Mouse (Mus musculus) stomach, embryonic 14.5 days (tissue): ENCODE data around the gene Lmtk3. TPM values are rescaled to one million over a fixed set of nuclear protein-coding genes. Genes with fewer than 3 reads are reported as not detected.

Experiments used
- ATAC-seq: fragments of 200-750 bp; cut with Nextera tagmentation; 2 replicates; pipeline ENCODE4 v1.8.0; 2017; ENCODE audit warnings: low read depth, moderate TSS enrichment; ENCODE audit not compliant: insufficient number of reproducible peaks, insufficient read depth, low FRiP score
- H3K27ac ChIP-seq: fragments of 300-500 bp; sonication (generic); 2 replicates; pipeline ENCODE4 v1.5.1; 2014; ENCODE audit warnings: mild to moderate bottlenecking, low read length, moderate library complexity, mixed read lengths
- H3K27me3 ChIP-seq: fragments of 300-500 bp; sonication (generic); 2 replicates; pipeline ENCODE4 v1.6.1; 2014; ENCODE audit warnings: low read length, control low read depth, mixed read lengths; ENCODE audit not compliant: control insufficient read depth, insufficient read depth
- H3K36me3 ChIP-seq: fragments of 300-500 bp; sonication (generic); 2 replicates; pipeline ENCODE4 v1.6.1; 2014; ENCODE audit warnings: mild to moderate bottlenecking, control low read depth, low read length, moderate library complexity, mixed read lengths; ENCODE audit not compliant: control insufficient read depth, insufficient read depth
- H3K4me1 ChIP-seq: fragments of 300-500 bp; sonication (generic); 2 replicates; pipeline ENCODE4 v1.6.1; 2014; ENCODE audit warnings: low read length, control low read depth, mixed read lengths; ENCODE audit not compliant: control insufficient read depth, insufficient read depth
- H3K4me2 ChIP-seq: fragments of 300-500 bp; sonication (generic); replicated peaks from 2 replicates; pipeline ENCODE4 v1.6.1; 2014; ENCODE audit warnings: low read depth, low read length, control low read depth
- H3K4me3 ChIP-seq: fragments of 300-500 bp; sonication (generic); 2 replicates; pipeline ENCODE4 v1.5.1; 2014; ENCODE audit warnings: low read depth, low read length, control low read depth
- H3K9ac ChIP-seq: fragments of 300-500 bp; sonication (generic); replicated peaks from 2 replicates; pipeline ENCODE4 v1.6.1; 2014; ENCODE audit warnings: low read depth, mild to moderate bottlenecking, control low read depth, low read length, moderate library complexity, mixed read lengths
- H3K9me3 ChIP-seq: fragments of 300-500 bp; sonication (generic); 2 replicates; pipeline ENCODE4 v1.6.1; 2016; ENCODE audit warnings: low read depth, low read length, control low read depth; ENCODE audit not compliant: control insufficient read depth
- WGBS: fragments of 180-500 bp; shearing (Covaris S2); extraction: QIAGEN DNeasy Blood & Tissue Kit; methylation state at CpG from one replicate; pipeline ENCODE4 v1.1.7; 2014; 5-methylcytosine and 5-hydroxymethylcytosine counted together
- polyA plus RNA-seq: library from polyadenylated mRNA; unstranded; fragments of >200 nt; fragmentation: Nextera tagmentation; extraction: Ambion mirVana; gene quantifications from 2 replicates; pipeline ENCODE4 v1.2.1, GENCODE M21; 2014

Gene Lmtk3
- polyA plus RNA-seq: 2.5 and 3.3 TPM in 2 replicates

DNA sequence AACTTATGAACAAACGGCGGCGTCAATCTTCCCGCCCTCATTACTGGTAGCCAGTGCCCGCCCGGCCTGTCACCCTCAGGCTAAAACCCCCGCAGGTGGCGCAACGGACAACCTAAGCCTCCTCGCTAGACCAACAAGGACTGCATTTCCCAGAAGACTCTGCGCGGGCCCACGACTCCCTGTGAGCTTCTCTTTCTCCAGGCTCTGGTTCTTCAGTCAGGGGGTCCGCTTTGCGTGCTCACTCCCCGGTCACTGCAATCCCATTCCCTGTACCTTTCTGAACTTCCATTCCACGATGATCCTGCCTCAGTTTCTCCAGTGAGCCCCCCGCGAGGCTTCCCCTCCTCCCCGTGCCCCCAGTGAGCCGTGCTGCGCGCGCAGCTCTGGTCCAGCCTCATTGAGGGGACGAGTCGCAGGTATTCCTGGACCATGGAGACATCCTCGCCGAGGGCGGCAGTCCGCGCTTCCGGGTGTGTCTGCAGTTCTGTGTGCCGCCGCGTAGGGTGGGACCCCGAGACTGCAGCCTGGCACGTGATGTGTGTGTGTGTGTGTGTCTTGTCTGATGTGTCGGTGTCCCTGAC is at the start of gene Lmtk3:
TSS of gene Lmtk3 (plus strand) at position 228 of the 581 bp plus-strand sequence.
- under 1% methylated on average over 38 of the region's 38 CpGs for WGBS
- no peak within 1 kb of the TSS for H3K27ac ChIP-seq
- peak; percentile 53; the same call in 1 of the 2 replicates for ATAC-seq
- H3K4me3 ChIP-seq: peak within 1 kb of the TSS; percentile 42
- H3K9ac ChIP-seq: peak within 1 kb of the TSS; percentile 31
- H3K4me2 ChIP-seq: peak within 1 kb of the TSS; percentile 84
- no peaks in the 10 kb centered on the region for H3K9me3 ChIP-seq
- peaks cover 24% of the 10 kb centered on the region for H3K4me1 ChIP-seq
- H3K36me3 ChIP-seq: no peaks in the 10 kb centered on the region
- no peaks in the 10 kb centered on the region for H3K27me3 ChIP-seq

DNA sequence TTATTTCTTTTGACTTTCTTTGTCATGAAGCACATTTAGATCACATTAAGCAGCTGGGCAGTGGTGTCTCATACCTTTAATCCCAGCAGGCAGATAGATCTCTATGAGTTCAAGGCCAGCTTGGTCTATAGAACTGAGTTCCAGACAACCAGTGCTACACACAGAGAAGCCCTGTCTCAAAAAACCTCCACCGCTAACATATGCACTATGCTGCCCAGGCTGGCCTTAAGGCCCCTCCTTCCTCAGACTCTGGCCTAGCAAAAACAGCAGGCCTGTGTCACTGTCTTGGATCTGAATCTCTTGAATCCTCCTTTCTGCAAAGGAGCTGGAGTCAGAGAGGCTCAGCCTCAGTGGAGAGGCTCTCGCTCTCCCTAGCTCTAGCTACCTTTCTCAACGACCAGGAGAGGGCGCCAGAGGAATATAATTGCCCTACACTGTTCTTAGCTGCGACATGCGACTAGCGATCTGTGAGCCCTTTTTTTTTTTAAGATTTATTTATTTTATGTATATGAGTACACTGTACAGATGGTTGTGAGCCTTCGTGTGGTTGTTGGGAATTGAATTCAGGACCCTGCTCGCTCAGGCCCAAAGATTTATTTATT is 44.3 kb upstream of the Lmtk3 start:
- Histone ChIP-seq H3K9me3 (no peaks in the 10 kb centered on the region), H3K36me3 (no peaks in the 10 kb centered on the region), H3K4me3 (no peak overlapping the region), H3K27me3 (no peaks in the 10 kb centered on the region), H3K27ac (no peak overlapping the region), H3K4me2 (no peak overlapping the region), H3K4me1 (no peaks in the 10 kb centered on the region), H3K9ac (no peak overlapping the region)
- ATAC-seq: peak; percentile 82
- 6% methylated on average over 9 of the region's 9 CpGs for WGBS

DNA sequence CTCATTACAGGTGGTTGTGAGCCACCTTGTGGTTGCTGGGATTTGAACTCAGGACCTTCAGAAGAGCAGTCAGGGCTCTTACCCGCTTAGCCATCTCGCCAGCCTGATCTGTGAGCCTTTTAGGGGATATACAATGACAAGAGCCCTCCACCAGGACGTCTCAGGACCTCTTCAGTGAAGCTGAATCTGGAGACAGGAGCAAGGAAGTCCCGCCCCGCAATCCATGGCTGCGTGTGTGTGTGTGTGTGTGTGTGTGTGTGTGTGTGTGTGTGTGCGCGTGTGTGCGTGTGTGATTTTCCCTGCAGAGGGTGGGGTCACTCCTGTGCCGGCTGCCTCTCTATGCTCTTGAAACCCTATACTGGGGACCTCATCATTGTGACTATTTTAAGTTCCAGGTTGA is 43.7 kb upstream of the Lmtk3 start:
- Histone ChIP-seq H3K27me3 (no peaks in the 10 kb centered on the region), H3K9ac (no peak overlapping the region), H3K36me3 (no peaks in the 10 kb centered on the region), H3K27ac (no peak overlapping the region), H3K9me3 (no peaks in the 10 kb centered on the region), H3K4me1 (no peaks in the 10 kb centered on the region), H3K4me2 (no peak overlapping the region), H3K4me3 (no peak overlapping the region)
- ATAC-seq: no peak
- 62% methylated on average over 10 of the region's 10 CpGs for WGBS

DNA sequence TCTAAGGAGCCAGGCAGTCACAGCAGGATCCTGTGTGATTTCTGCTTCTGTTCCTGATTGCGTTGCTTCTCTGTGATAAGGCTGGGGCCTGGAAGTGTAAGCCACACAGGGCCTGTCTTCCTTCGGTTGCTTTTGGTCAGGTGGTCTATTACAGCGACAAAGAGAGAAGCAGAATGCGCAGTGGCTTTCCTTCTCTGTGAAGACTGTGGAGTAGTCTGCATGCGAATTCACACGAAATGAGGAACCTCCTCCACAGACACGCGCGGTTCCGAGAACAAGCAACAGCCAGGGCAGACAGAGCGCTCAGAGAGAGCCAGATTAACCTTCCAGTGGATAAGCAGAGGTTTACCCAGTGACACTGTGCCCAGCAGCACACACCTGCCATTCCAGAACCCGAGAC is 42.2 kb upstream of the Lmtk3 start:
- no peak for ATAC-seq
- Histone ChIP-seq H3K4me2 (no peak overlapping the region), H3K27me3 (no peaks in the 10 kb centered on the region), H3K4me3 (no peak overlapping the region), H3K9me3 (no peaks in the 10 kb centered on the region), H3K36me3 (no peaks in the 10 kb centered on the region), H3K4me1 (no peaks in the 10 kb centered on the region), H3K9ac (no peak overlapping the region), H3K27ac (no peak overlapping the region)
- 76% methylated on average over 12 of the region's 12 CpGs for WGBS

DNA sequence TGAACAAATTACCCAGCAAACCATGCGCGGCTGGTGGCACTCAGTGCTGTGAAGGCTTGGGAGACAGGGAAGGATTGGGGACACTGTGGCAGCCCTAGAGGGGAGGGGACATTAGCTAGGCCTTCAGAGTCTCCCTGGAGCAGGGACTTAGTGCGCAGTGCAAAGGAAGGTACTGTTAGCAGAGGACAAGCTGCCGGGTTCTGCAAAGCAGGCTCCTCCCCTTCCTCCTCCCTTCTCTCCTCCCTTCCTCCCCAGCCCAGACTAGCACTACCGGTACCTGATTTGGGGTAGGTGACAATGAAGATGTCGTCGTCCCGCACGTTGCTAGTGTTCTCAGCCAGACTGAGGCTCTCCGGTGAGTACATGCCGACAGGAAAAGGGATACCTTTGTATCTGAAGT is 41.8 kb upstream of the Lmtk3 start:
- Histone ChIP-seq H3K9ac (no peak overlapping the region), H3K27ac (no peak overlapping the region), H3K27me3 (no peaks in the 10 kb centered on the region), H3K4me2 (peak overlapping the region; percentile 41), H3K4me1 (no peaks in the 10 kb centered on the region), H3K36me3 (no peaks in the 10 kb centered on the region), H3K9me3 (no peaks in the 10 kb centered on the region), H3K4me3 (peak overlapping the region; percentile 14)
- peak; percentile 62; the same call in 1 of the 2 replicates for ATAC-seq
- 32% methylated on average over 11 of the region's 11 CpGs for WGBS

DNA sequence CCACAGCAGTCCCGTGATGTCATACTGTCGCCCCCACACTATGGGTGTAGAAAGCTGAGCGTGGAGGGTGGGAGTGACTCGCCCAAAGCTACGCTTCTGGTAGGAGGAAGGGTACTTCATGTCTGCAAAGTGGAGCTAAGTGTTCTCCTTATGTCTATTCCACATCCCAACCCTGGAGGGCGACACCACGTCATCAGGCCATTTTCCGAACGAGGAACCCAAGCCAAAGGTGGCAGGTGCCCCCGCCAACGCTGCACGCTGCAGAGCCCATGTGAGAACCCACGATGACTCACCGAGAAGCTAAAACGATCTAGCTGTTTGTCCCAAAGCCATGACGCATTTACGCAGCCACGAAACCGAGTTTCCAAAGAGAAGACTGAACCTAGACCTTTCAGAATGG is 41.2 kb upstream of the Lmtk3 start:
- Histone ChIP-seq H3K27ac (no peak overlapping the region), H3K4me2 (peak overlapping the region; percentile 41), H3K9ac (no peak overlapping the region), H3K27me3 (no peaks in the 10 kb centered on the region), H3K36me3 (no peaks in the 10 kb centered on the region), H3K4me1 (no peaks in the 10 kb centered on the region), H3K4me3 (peak overlapping the region; percentile 14), H3K9me3 (no peaks in the 10 kb centered on the region)
- WGBS: 43% methylated on average over 19 of the region's 19 CpGs
- ATAC-seq: no peak

DNA sequence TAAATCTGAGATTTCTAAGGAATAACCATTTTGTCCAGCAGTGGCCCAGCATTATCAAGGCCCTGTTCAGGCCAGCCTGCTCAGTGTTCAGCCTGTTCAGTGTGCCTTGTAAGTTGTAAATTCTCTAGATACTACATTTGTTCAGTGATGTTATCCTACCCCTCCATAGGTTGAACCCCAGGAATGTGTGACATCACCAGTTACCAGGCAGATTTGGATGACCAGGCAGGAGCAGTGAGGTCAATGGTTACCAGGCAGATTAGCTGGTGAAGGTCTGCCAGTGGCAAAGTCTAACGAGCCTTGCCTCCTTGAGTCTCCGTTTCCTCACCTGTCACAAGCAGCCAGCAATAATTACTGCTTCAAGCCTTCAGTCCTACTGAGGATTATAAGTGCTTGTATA is 39.2 kb upstream of the Lmtk3 start:
- WGBS: 38% methylated on average over 2 of the region's 2 CpGs
- Histone ChIP-seq H3K9ac (no peak overlapping the region), H3K27me3 (no peaks in the 10 kb centered on the region), H3K4me1 (peaks cover 6% of the 10 kb centered on the region), H3K27ac (no peak overlapping the region), H3K4me3 (no peak overlapping the region), H3K4me2 (no peak overlapping the region), H3K9me3 (no peaks in the 10 kb centered on the region), H3K36me3 (no peaks in the 10 kb centered on the region)
- ATAC-seq: no peak

DNA sequence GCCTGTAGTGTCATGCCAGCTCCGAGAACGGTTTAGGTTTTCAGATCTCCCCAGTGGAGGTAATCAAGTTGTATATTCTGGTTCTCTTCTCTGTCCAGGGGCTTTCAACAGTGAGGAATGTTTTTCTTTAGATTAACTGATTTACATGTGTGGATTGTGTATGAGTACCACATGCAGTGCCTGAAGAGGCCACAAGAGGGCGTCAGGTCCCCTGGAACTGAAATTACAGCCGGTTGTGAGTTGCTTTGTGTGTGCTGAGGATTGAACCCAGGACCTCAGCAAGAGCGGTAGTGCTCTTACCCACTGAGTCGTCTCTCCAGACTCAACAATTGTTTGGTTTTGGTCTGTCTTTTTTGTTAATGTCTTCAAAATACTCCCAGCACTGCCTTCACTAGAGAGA is 37.0 kb upstream of the Lmtk3 start:
- Histone ChIP-seq H3K9ac (no peak overlapping the region), H3K27me3 (no peaks in the 10 kb centered on the region), H3K27ac (no peak overlapping the region), H3K4me3 (no peak overlapping the region), H3K4me1 (peaks cover 12% of the 10 kb centered on the region), H3K9me3 (no peaks in the 10 kb centered on the region), H3K36me3 (no peaks in the 10 kb centered on the region), H3K4me2 (no peak overlapping the region)
- no peak for ATAC-seq
- WGBS: 66% methylated on average over 6 of the region's 6 CpGs

DNA sequence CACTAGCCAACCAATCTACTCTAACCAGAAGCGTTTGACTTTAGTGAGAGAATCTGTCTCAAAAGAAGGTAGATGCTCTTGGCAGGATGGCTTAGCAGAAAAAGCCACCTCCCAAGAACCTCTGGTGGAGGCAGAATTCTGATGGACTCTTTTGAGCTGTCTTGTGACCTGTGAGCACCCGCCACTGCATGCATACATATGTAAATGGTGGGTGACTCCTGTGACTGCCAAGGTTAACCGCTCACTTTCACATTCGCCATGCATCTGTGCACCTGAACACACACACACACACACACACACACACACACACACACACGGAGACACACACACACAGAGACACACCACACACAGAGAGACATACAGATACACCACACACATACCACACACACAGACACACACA is 36.1 kb upstream of the Lmtk3 start:
- Histone ChIP-seq H3K36me3 (no peaks in the 10 kb centered on the region), H3K27me3 (no peaks in the 10 kb centered on the region), H3K4me2 (no peak overlapping the region), H3K4me3 (no peak overlapping the region), H3K9ac (no peak overlapping the region), H3K9me3 (no peaks in the 10 kb centered on the region), H3K27ac (no peak overlapping the region), H3K4me1 (peaks cover 12% of the 10 kb centered on the region)
- 79% methylated on average over 5 of the region's 5 CpGs for WGBS
- no peak for ATAC-seq
